Mouse (Mus musculus) thymus, postnatal 10 days (tissue): ENCODE measurements around the gene Rxfp2.

Source experiments
- DNase-seq, 2 experiments: peaks; one replicate each; pipeline ENCODE4 v3.0.0; 2021; ENCODE audit warnings: low spot score in 2 of 2

Gene Rxfp2

GRCm38 (mm10) chr5:150018656-150019055 is at the start of gene Rxfp2:
Rxfp2 (plus strand) TSS chr5:150018675.
- DNase-seq, result no peak

GRCm38 (mm10) chr5:149970261-149970660 is 48.2 kb upstream of the Rxfp2 start:
- DNase-seq, result no peak

GRCm38 (mm10) chr5:149977027-149977426 is 41.4 kb upstream of the Rxfp2 start:
- DNase-seq, result no peak

GRCm38 (mm10) chr5:149983621-149984020 is 34.9 kb upstream of the Rxfp2 start:
- no peak for DNase-seq

GRCm38 (mm10) chr5:149994578-149994977 is 23.9 kb upstream of the Rxfp2 start:
- DNase-seq, result no peak

- DNase-seq, result no peak
Observed at GRCm38 (mm10) chr5:149996614-149997013, 21.9 kb upstream of the Rxfp2 start.

- no peak for DNase-seq
Observed at GRCm38 (mm10) chr5:149997321-149998034, 21.0 kb upstream of the Rxfp2 start.

- DNase-seq, result no peak
Observed at GRCm38 (mm10) chr5:149998311-149998710, 20.2 kb upstream of the Rxfp2 start.

- DNase-seq, result no peak
Observed at GRCm38 (mm10) chr5:150005355-150005754, 13.1 kb upstream of the Rxfp2 start.

- no peak for DNase-seq
Observed at GRCm38 (mm10) chr5:150016861-150017260, 1.6 kb upstream of the Rxfp2 start.

GRCm38 (mm10) chr5:150017672-150018071 is 803 bp upstream of the Rxfp2 start:
- no peak for DNase-seq

- DNase-seq, result peak in 1 of 2 experiments; percentile 59
Observed at GRCm38 (mm10) chr5:150020851-150021250, 2.4 kb downstream of the Rxfp2 start.

GRCm38 (mm10) chr5:150021805-150022204 is 3.3 kb downstream of the Rxfp2 start:
- no peak for DNase-seq

GRCm38 (mm10) chr5:150022556-150022955 is 4.1 kb downstream of the Rxfp2 start:
- no peak for DNase-seq

- no peak for DNase-seq
Observed at GRCm38 (mm10) chr5:150023476-150023875, 5.0 kb downstream of the Rxfp2 start.

- DNase-seq, result no peak
Observed at GRCm38 (mm10) chr5:150024188-150024587, 5.7 kb downstream of the Rxfp2 start.

- DNase-seq, result no peak
Observed at GRCm38 (mm10) chr5:150024901-150025300, 6.4 kb downstream of the Rxfp2 start.

GRCm38 (mm10) chr5:150025326-150025725 is 6.9 kb downstream of the Rxfp2 start:
- DNase-seq, result no peak

GRCm38 (mm10) chr5:150026509-150027087 is 8.1 kb downstream of the Rxfp2 start:
- no peak for DNase-seq

- no peak for DNase-seq
Observed at GRCm38 (mm10) chr5:150031201-150031600, 12.7 kb downstream of the Rxfp2 start.

GRCm38 (mm10) chr5:150031634-150032033 is 13.2 kb downstream of the Rxfp2 start:
- DNase-seq, result no peak

- DNase-seq, result no peak
Observed at GRCm38 (mm10) chr5:150032075-150032492, 13.6 kb downstream of the Rxfp2 start.

GRCm38 (mm10) chr5:150036286-150036685 is 17.8 kb downstream of the Rxfp2 start:
- no peak for DNase-seq
